Mouse (Mus musculus) midbrain, embryonic 10.5 days (tissue): Measurements from ENCODE around the gene Ahr. TPM values are rescaled to one million over a fixed set of nuclear protein-coding genes. Genes with fewer than 3 reads are reported as not detected.

ENCODE experiments used
- DNase-seq: peaks from one replicate; pipeline ENCODE4 v3.0.0-alpha.2; 2017; ENCODE audit warnings: low spot score
- H3K27ac ChIP-seq: fragments of 300-500 bp; sonication (generic); replicated peaks from 2 replicates; pipeline ENCODE4 v1.5.1; 2016; ENCODE audit warnings: mild to moderate bottlenecking
- H3K27me3 ChIP-seq: fragments of 300-500 bp; sonication (generic); 2 replicates; pipeline ENCODE4 v1.6.1; 2016; ENCODE audit warnings: low read depth, mild to moderate bottlenecking; ENCODE audit not compliant: poor library complexity, severe bottlenecking
- H3K36me3 ChIP-seq: fragments of 300-500 bp; sonication (generic); 2 replicates; pipeline ENCODE4 v1.6.1; 2016; ENCODE audit warnings: mild to moderate bottlenecking, moderate library complexity
- H3K4me1 ChIP-seq: fragments of 300-500 bp; sonication (generic); 2 replicates; pipeline ENCODE4 v1.6.1; 2016
- H3K4me3 ChIP-seq: fragments of 300-500 bp; sonication (generic); 2 replicates; pipeline ENCODE4 v1.5.1; 2016; ENCODE audit warnings: mild to moderate bottlenecking, moderate library complexity
- H3K9me3 ChIP-seq: fragments of 300-500 bp; sonication (generic); replicated peaks from 2 replicates; pipeline ENCODE4 v1.6.1; 2016; ENCODE audit warnings: mild to moderate bottlenecking
- WGBS: fragments of 180-500 bp; shearing (Covaris S2); methylation state at CpG from one replicate; pipeline ENCODE4 v1.1.7; 2016; 5-methylcytosine and 5-hydroxymethylcytosine counted together
- polyA plus RNA-seq: library from polyadenylated mRNA; unstranded; fragments of >200 nt; fragmentation: Nextera tagmentation; extraction: Ambion mirVana; gene quantifications from 2 replicates; pipeline ENCODE4 v1.2.1, GENCODE M21; 2016

Gene Ahr
- polyA plus RNA-seq, 1 experiment from 2014 or later = 1.4 TPM

GRCm38 (mm10) chr12:35480764-35481163 lies 54.1 kb downstream of the Ahr start:
- Histone ChIP-seq H3K27ac (no peak overlapping the region), H3K9me3 (no peaks in the 10 kb centered on the region), H3K36me3 (no peaks in the 10 kb centered on the region), H3K27me3 (no peaks in the 10 kb centered on the region), H3K4me1 (no peaks in the 10 kb centered on the region), H3K4me3 (no peak overlapping the region)
- no peak for DNase-seq
- 87% methylated on average over 2 of the region's 2 CpGs for WGBS

GRCm38 (mm10) chr12:35478906-35479305 lies 55.9 kb downstream of the Ahr start:
- H3K36me3 ChIP-seq = no peaks in the 10 kb centered on the region
- no peaks in the 10 kb centered on the region for H3K27me3 ChIP-seq
- no peaks in the 10 kb centered on the region for H3K9me3 ChIP-seq
- no peaks in the 10 kb centered on the region for H3K4me1 ChIP-seq
- 84% methylated on average over 5 of the region's 5 CpGs for WGBS
- no peak overlapping the region for H3K4me3 ChIP-seq
- no peak overlapping the region for H3K27ac ChIP-seq
- no peak for DNase-seq

DNA sequence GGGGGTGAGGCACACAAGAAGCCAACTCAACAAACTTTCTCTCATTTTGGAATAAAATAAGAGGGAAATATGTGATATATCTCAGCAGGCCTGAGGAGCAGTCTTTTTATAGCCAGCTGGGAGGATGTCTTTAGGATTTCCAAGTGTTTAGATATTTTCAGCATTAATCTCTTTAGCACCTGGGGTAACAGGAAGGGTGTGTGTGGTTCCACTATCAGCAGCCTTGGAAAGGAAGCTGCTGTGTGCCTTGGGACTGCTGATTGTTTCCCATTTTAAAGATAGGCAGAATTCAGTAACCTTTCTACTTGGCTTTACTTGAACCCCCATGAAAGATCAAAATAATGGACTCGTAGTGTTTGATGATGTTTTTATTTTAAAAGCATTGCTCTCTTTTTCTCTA lies 71.4 kb downstream of the Ahr start:
- 86% methylated on average over 1 of the region's 1 CpGs for WGBS
- H3K4me3 ChIP-seq = no peak overlapping the region
- H3K9me3 ChIP-seq = no peaks in the 10 kb centered on the region

GRCm38 (mm10) chr12:35462667-35463066 lies 72.2 kb downstream of the Ahr start:
- no peaks in the 10 kb centered on the region for H3K4me1 ChIP-seq
- no peak for DNase-seq
- no peak overlapping the region for H3K27ac ChIP-seq
- no peaks in the 10 kb centered on the region for H3K9me3 ChIP-seq
- no peaks in the 10 kb centered on the region for H3K27me3 ChIP-seq
- WGBS = 91% methylated on average over 6 of the region's 6 CpGs
- H3K4me3 ChIP-seq = no peak overlapping the region
- H3K36me3 ChIP-seq = no peaks in the 10 kb centered on the region

More for the DNA sequence above, 71.4 kb downstream of the Ahr start:
- H3K27me3 ChIP-seq = no peaks in the 10 kb centered on the region
- no peaks in the 10 kb centered on the region for H3K4me1 ChIP-seq
- H3K36me3 ChIP-seq = no peaks in the 10 kb centered on the region
- no peak for DNase-seq
- no peak overlapping the region for H3K27ac ChIP-seq

GRCm38 (mm10) chr12:35459662-35460061 lies 75.2 kb downstream of the Ahr start:
- no peaks in the 10 kb centered on the region for H3K27me3 ChIP-seq
- no peak overlapping the region for H3K4me3 ChIP-seq
- no peaks in the 10 kb centered on the region for H3K36me3 ChIP-seq
- 84% methylated on average over 3 of the region's 3 CpGs for WGBS
- DNase-seq = no peak
- no peaks in the 10 kb centered on the region for H3K9me3 ChIP-seq
- H3K27ac ChIP-seq = no peak overlapping the region
- H3K4me1 ChIP-seq = no peaks in the 10 kb centered on the region
